Comparison of ENCODE assay signal across 26 mouse cellular contexts in the genomic region with DNA sequence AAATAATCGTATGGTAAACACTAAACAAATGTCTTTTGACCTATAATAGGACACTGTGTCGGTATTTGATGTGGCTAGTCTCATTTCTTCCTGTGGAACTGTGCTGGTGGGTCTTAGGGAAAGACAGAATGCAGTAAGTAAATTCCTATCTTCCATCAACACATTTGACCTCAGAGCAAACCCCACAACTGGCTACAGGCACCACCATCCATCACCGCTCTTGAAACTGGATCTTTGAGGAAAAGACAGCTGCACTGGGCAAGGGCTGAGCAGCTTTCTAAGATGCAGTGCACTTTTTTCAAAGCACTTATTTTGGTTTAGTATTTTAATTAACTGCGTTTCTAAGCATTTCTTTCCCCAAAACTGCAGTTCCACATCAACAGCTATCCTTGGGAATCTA.
DNase-seq lines count a peak whose midpoint lies in the region; ATAC-seq lines count a peak whose summit lies in the region.
"Had no signal": no experiment of that assay in that cellular context is flagged by ENCODE, and none has a peak within 500 bp of the region (broad histone marks: within the 10 kb centered on the region; RNA-seq: fewer than 3 reads in every experiment).

No protein-coding gene starts in this region.

- H3K9ac ChIP-seq in hindbrain, embryonic 15.5 days = no peak overlapping the region
- H3K9ac ChIP-seq in neural tube, embryonic 13.5 days = no peak overlapping the region
- no peak overlapping the region for H3K9ac ChIP-seq in heart, embryonic 12.5 days
- H3K9ac ChIP-seq: embryonic facial prominence, embryonic 15.5 days; heart, embryonic 15.5 days; limb, embryonic 12.5 days; liver, embryonic 14.5 days; lung, embryonic 15.5 days had no signal

- ATAC-seq in hindbrain, embryonic 15.5 days (ENCODE audit: low FRiP score, low read depth) = no peak
- ATAC-seq in neural tube, embryonic 13.5 days (ENCODE audit: low read depth) = no peak
- ATAC-seq in heart, embryonic 12.5 days (ENCODE audit: insufficient number of reproducible peaks, low FRiP score) = no peak
- ATAC-seq: forebrain, embryonic 14.5 days had no signal

- H3K9me3 ChIP-seq in hindbrain, embryonic 15.5 days = no peaks in the 10 kb centered on the region
- H3K9me3 ChIP-seq in hindbrain, embryonic 10.5 days = no peaks in the 10 kb centered on the region
- no peaks in the 10 kb centered on the region for H3K9me3 ChIP-seq in neural tube, embryonic 13.5 days
- H3K9me3 ChIP-seq in heart, embryonic 12.5 days (replicated peaks) = no peaks in the 10 kb centered on the region
- H3K9me3 ChIP-seq: embryonic facial prominence, embryonic 15.5 days; heart, embryonic 15.5 days; limb, embryonic 12.5 days; lung, embryonic 15.5 days; megakaryocyte, embryonic 14.5 days had no signal

- peaks cover 30% of the 10 kb centered on the region for H3K4me1 ChIP-seq in hindbrain, embryonic 15.5 days (replicated peaks)
- peaks cover 24% of the 10 kb centered on the region for H3K4me1 ChIP-seq in hindbrain, embryonic 10.5 days (replicated peaks)
- H3K4me1 ChIP-seq in neural tube, embryonic 13.5 days (replicated peaks) = peaks cover 59% of the 10 kb centered on the region
- peaks cover 11% of the 10 kb centered on the region; the same call in 1 of the 2 replicates for H3K4me1 ChIP-seq in heart, embryonic 12.5 days (replicated peaks)

- H3K4me2 ChIP-seq in hindbrain, embryonic 15.5 days = peak overlapping the region; percentile 22
- peak overlapping the region; percentile 39 for H3K4me2 ChIP-seq in neural tube, embryonic 13.5 days
- H3K4me2 ChIP-seq in heart, embryonic 12.5 days = no peak overlapping the region
- H3K4me2 ChIP-seq: embryonic facial prominence, embryonic 15.5 days; heart, embryonic 15.5 days; limb, embryonic 12.5 days; lung, embryonic 15.5 days had no signal

- 73% methylated on average over 4 of the region's 4 CpGs for WGBS in hindbrain, embryonic 15.5 days
- 79% methylated on average over 4 of the region's 4 CpGs for WGBS in hindbrain, embryonic 10.5 days
- WGBS in neural tube, embryonic 13.5 days = 60% methylated on average over 4 of the region's 4 CpGs
- WGBS in heart, embryonic 12.5 days = 72% methylated on average over 4 of the region's 4 CpGs

- no peaks in the 10 kb centered on the region for H3K27me3 ChIP-seq in hindbrain, embryonic 15.5 days
- H3K27me3 ChIP-seq in hindbrain, embryonic 10.5 days (ENCODE audit: insufficient read depth, poor library complexity, severe bottlenecking) = no peaks in the 10 kb centered on the region
- H3K27me3 ChIP-seq in neural tube, embryonic 13.5 days = no peaks in the 10 kb centered on the region
- H3K27me3 ChIP-seq in heart, embryonic 12.5 days (replicated peaks) = no peaks in the 10 kb centered on the region
- H3K27me3 ChIP-seq: embryonic facial prominence, embryonic 15.5 days; heart, embryonic 15.5 days; limb, embryonic 12.5 days; lung, embryonic 15.5 days had no signal

- H3K27ac ChIP-seq in hindbrain, embryonic 15.5 days (replicated peaks) = no peak overlapping the region
- no peak overlapping the region for H3K27ac ChIP-seq in hindbrain, embryonic 10.5 days
- 0 out of 2 replicates have a peak overlapping the region, but pooled peaks have one; percentile 13 for H3K27ac ChIP-seq in neural tube, embryonic 13.5 days (replicated peaks)
- no peak overlapping the region for H3K27ac ChIP-seq in heart, embryonic 12.5 days (ENCODE audit: poor library complexity, severe bottlenecking)
- H3K27ac ChIP-seq: embryonic facial prominence, embryonic 15.5 days; heart, adult 2 months; heart, embryonic 15.5 days; limb, embryonic 12.5 days; liver, embryonic 14.5 days; lung, embryonic 15.5 days had no signal

- no peak overlapping the region for H3K4me3 ChIP-seq in hindbrain, embryonic 15.5 days
- no peak overlapping the region for H3K4me3 ChIP-seq in hindbrain, embryonic 10.5 days
- H3K4me3 ChIP-seq in neural tube, embryonic 13.5 days = no peak overlapping the region
- no peak overlapping the region for H3K4me3 ChIP-seq in heart, embryonic 12.5 days
- H3K4me3 ChIP-seq: embryonic facial prominence, embryonic 15.5 days; heart, adult 2 months; heart, embryonic 15.5 days; limb, embryonic 12.5 days; lung, embryonic 15.5 days; megakaryocyte, embryonic 14.5 days had no signal

- no peaks in the 10 kb centered on the region for H3K36me3 ChIP-seq in hindbrain, embryonic 15.5 days
- H3K36me3 ChIP-seq in hindbrain, embryonic 10.5 days = no peaks in the 10 kb centered on the region
- no peaks in the 10 kb centered on the region for H3K36me3 ChIP-seq in neural tube, embryonic 13.5 days
- H3K36me3 ChIP-seq in heart, embryonic 12.5 days = no peaks in the 10 kb centered on the region
- H3K36me3 ChIP-seq: embryonic facial prominence, embryonic 15.5 days; heart, embryonic 15.5 days; limb, embryonic 12.5 days; lung, embryonic 15.5 days had no signal

- peak; percentile 76 for DNase-seq in embryo, embryonic 10 days (ENCODE audit: low spot score)
- no peak for DNase-seq in embryo, embryonic 9.5 days (ENCODE audit: extremely low spot score)
- no peak for DNase-seq in hindbrain, embryonic 10.5 days (ENCODE audit: low spot score)
- DNase-seq in embryo, embryonic 10.5 days (ENCODE audit: low spot score) = peak; percentile 65
- no peak for DNase-seq in spleen, postnatal 10 days (ENCODE audit: low spot score in 2 of 2)
- DNase-seq: adrenal gland, postnatal 25 days; cerebellum, adult 8-10 months; gastrocnemius, postnatal 10 days; heart, adult 2 months; heart, postnatal 36 days; kidney, adult 8-10 months; kidney, postnatal 36 days; layer of hippocampus, postnatal 36 days; lung, postnatal 36 days; midbrain, embryonic 14.5 days; right cerebral cortex, postnatal 14 days had no signal

Comparison
In these comparisons a context has a peak if more than half of its experiments do, and no peak if none do; other contexts are left out.
1. DNase-seq: peak in embryo, embryonic 10 days (single experiment) and embryo, embryonic 10.5 days (single experiment); none in embryo, embryonic 9.5 days (single experiment), hindbrain, embryonic 10.5 days (single experiment) and spleen, postnatal 10 days (0 of 2).